Mouse (Mus musculus) brain, embryonic 14.5 days (tissue): Measurements from ENCODE around the gene Cacna2d1.

Experiments used
- CTCF ChIP-seq: fragments of 200-500 bp; IDR thresholded peaks from 2 replicates; pipeline ENCODE4 v1.5.1; 2012; ENCODE audit warnings: inconsistent platforms, mild to moderate bottlenecking, moderate library complexity, borderline replicate concordance; ENCODE audit not compliant: insufficient read depth, insufficient read length; ENCODE audit errors: extremely low read depth
- POLR2A ChIP-seq: fragments of 200-500 bp; IDR thresholded peaks from 2 replicates; pipeline ENCODE4 v1.6.1; 2012; ENCODE audit warnings: mild to moderate bottlenecking, inconsistent platforms, borderline replicate concordance; ENCODE audit not compliant: poor library complexity, insufficient read depth, insufficient read length, severe bottlenecking; ENCODE audit errors: extremely low read depth

- TF ChIP-seq CTCF (no peak), POLR2A (no peak)
Observed at GRCm38 (mm10) chr5:16136839-16137238, 202.3 kb downstream of the Cacna2d1 start.
